Comparison of ENCODE assay signal across 29 mouse cellular contexts in the genomic region with DNA sequence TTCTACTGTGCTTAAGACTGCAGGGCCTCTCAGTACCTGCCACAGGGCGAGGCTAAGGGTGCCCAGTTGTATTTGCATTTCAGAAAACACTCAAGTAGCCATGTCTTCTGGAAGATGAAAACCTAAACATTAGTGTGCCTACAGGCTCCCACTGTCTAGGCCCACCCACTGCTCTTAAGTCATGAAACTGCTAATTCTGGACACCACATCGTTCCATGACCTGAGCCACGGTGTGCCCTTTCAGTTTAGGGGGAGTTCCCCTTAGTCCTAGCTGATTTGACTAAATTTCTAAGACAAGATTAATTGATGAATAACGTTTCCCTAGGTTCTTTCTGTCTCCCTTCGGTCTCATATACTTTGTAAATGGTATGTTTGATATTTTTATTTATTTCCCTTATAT.
"Had no signal": no experiment of that assay in that cellular context is flagged by ENCODE, and none has a peak within 500 bp of the region (broad histone marks: within the 10 kb centered on the region; RNA-seq: fewer than 3 reads in every experiment).

No protein-coding gene starts in this region.

- H3K27ac ChIP-seq: limb, embryonic 10.5 days; limb, embryonic 12.5 days; limb, embryonic 13.5 days; limb, embryonic 15.5 days; liver, embryonic 12.5 days; liver, embryonic 13.5 days; liver, embryonic 14.5 days; liver, embryonic 15.5 days; lung, embryonic 15.5 days; macrophage; midbrain, embryonic 10.5 days; midbrain, embryonic 12.5 days; midbrain, embryonic 13.5 days; midbrain, embryonic 15.5 days; neural tube, embryonic 12.5 days had no signal

- H3K4me2 ChIP-seq: limb, embryonic 12.5 days; limb, embryonic 13.5 days; limb, embryonic 15.5 days; liver, embryonic 11.5 days; liver, embryonic 12.5 days; liver, embryonic 13.5 days; liver, embryonic 15.5 days; lung, embryonic 14.5 days; lung, embryonic 15.5 days; midbrain, embryonic 11.5 days; midbrain, embryonic 12.5 days; midbrain, embryonic 13.5 days; midbrain, embryonic 15.5 days; neural tube, embryonic 12.5 days had no signal

- H3K4me3 ChIP-seq: limb, embryonic 10.5 days; limb, embryonic 12.5 days; limb, embryonic 13.5 days; limb, embryonic 15.5 days; liver, embryonic 12.5 days; liver, embryonic 13.5 days; liver, embryonic 15.5 days; lung, embryonic 15.5 days; megakaryocyte, embryonic 14.5 days; midbrain, embryonic 10.5 days; midbrain, embryonic 12.5 days; midbrain, embryonic 13.5 days; midbrain, embryonic 15.5 days; myocyte; neural tube, embryonic 12.5 days had no signal

- H3K27me3 ChIP-seq: limb, embryonic 12.5 days; limb, embryonic 13.5 days; limb, embryonic 15.5 days; liver, embryonic 12.5 days; liver, embryonic 13.5 days; liver, embryonic 15.5 days; lung, embryonic 15.5 days; megakaryocyte, embryonic 14.5 days; midbrain, embryonic 12.5 days; midbrain, embryonic 13.5 days; midbrain, embryonic 15.5 days; neural tube, embryonic 12.5 days had no signal

- H3K9ac ChIP-seq: limb, embryonic 12.5 days; limb, embryonic 13.5 days; limb, embryonic 15.5 days; liver, embryonic 12.5 days; liver, embryonic 13.5 days; liver, embryonic 14.5 days; liver, embryonic 15.5 days; liver, postnatal 0 days; lung, embryonic 14.5 days; lung, embryonic 15.5 days; midbrain, embryonic 12.5 days; midbrain, embryonic 13.5 days; midbrain, embryonic 15.5 days; neural tube, embryonic 12.5 days had no signal

- DNase-seq: left cerebral cortex, postnatal 4 days; liver; liver, embryonic 13.5 days; liver, postnatal 0 days; lung, adult 18-20 months; lung, adult 2 months; lung, embryonic 14.5 days; lung, postnatal 10 days; lung, postnatal 14 days; lung, postnatal 4 days; midbrain, embryonic 14.5 days had no signal

- H3K36me3 ChIP-seq: limb, embryonic 10.5 days; limb, embryonic 12.5 days; limb, embryonic 15.5 days; liver, embryonic 12.5 days; liver, embryonic 13.5 days; liver, embryonic 15.5 days; lung, embryonic 15.5 days; midbrain, embryonic 10.5 days; midbrain, embryonic 12.5 days; midbrain, embryonic 13.5 days; midbrain, embryonic 15.5 days; neural tube, embryonic 12.5 days had no signal

- H3K4me1 ChIP-seq: limb, embryonic 10.5 days; limb, embryonic 13.5 days; limb, embryonic 15.5 days; liver, embryonic 12.5 days; liver, embryonic 13.5 days; liver, embryonic 15.5 days; lung, embryonic 15.5 days; megakaryocyte, embryonic 14.5 days; midbrain, embryonic 10.5 days; midbrain, embryonic 12.5 days; midbrain, embryonic 13.5 days; midbrain, embryonic 15.5 days; neural tube, embryonic 12.5 days had no signal

- H3K9me3 ChIP-seq: limb, embryonic 10.5 days; limb, embryonic 12.5 days; limb, embryonic 13.5 days; limb, embryonic 15.5 days; liver, embryonic 12.5 days; liver, embryonic 13.5 days; liver, embryonic 15.5 days; lung, embryonic 15.5 days; megakaryocyte, embryonic 14.5 days; midbrain, embryonic 10.5 days; midbrain, embryonic 12.5 days; midbrain, embryonic 13.5 days; midbrain, embryonic 15.5 days; neural tube, embryonic 12.5 days had no signal
